Mouse (Mus musculus) heart, adult 2 months (tissue): ENCODE data around the gene Aasdhppt. TPM values are rescaled to one million over a fixed set of nuclear protein-coding genes. Genes with fewer than 3 reads are reported as not detected.

Source experiments
- DNase-seq, 2 experiments: peaks; one replicate each; pipeline ENCODE4 v3.0.0; 2021
- H3K27ac ChIP-seq: fragments of 200-600 bp; 2 replicates; pipeline ENCODE4 v1.8.1; 2022
- H3K27me3 ChIP-seq: fragments of 200-500 bp; 2 replicates; pipeline ENCODE4 v1.6.1; 2012; ENCODE audit warnings: mild to moderate bottlenecking, low read length, inconsistent platforms, mixed read lengths; ENCODE audit not compliant: control insufficient read depth, insufficient read depth
- H3K36me3 ChIP-seq: fragments of 200-500 bp; 2 replicates; pipeline ENCODE4 v1.6.1; 2012; ENCODE audit warnings: low read length, inconsistent platforms; ENCODE audit not compliant: control insufficient read depth, insufficient read depth
- H3K4me1 ChIP-seq: fragments of 200-500 bp; 2 replicates; pipeline ENCODE4 v1.6.1; 2011; ENCODE audit warnings: low read length; ENCODE audit not compliant: control insufficient read depth, insufficient read depth
- H3K4me3 ChIP-seq: fragments of 200-600 bp; 2 replicates; pipeline ENCODE4 v1.8.1; 2022
- H3K79me2 ChIP-seq: fragments of 200-500 bp; replicated peaks from 2 replicates; pipeline ENCODE4 v1.6.1; 2012; ENCODE audit warnings: mild to moderate bottlenecking, inconsistent platforms, low read length, moderate library complexity, mixed read lengths; ENCODE audit not compliant: control insufficient read depth, insufficient read depth
- H3K9ac ChIP-seq: fragments of 200-500 bp; 2 replicates; pipeline ENCODE4 v1.6.1; 2012; ENCODE audit warnings: low read depth, mild to moderate bottlenecking, control low read depth, inconsistent platforms, low read length, mixed read lengths
- CTCF ChIP-seq: fragments of 200-600 bp; IDR thresholded peaks from 2 replicates; pipeline ENCODE4 v1.8.1; 2022; ENCODE audit warnings: antibody characterized with exemption, mild to moderate bottlenecking, moderate library complexity
- EP300 ChIP-seq: fragments of 200-500 bp; IDR thresholded peaks from 2 replicates; pipeline ENCODE4 v1.6.1; 2011; ENCODE audit warnings: low read depth, low read length, control low read depth; ENCODE audit not compliant: insufficient read depth
- POLR2A ChIP-seq: fragments of 200-500 bp; IDR thresholded peaks from 2 replicates; pipeline ENCODE4 v1.6.1; 2011; ENCODE audit warnings: mild to moderate bottlenecking, low read depth, low read length, control low read depth; ENCODE audit not compliant: insufficient read depth
- WGBS: fragments of 180-500 bp; shearing (Covaris S2); methylation state at CpG from one replicate; pipeline ENCODE4 v1.1.7; 2018; 5-methylcytosine and 5-hydroxymethylcytosine counted together
- intact Hi-C: fragments of 180-260 bp; cut with DNase I; formaldehyde crosslinking; loops from one replicate; pipeline ENCODE4 v1.15.1; 2025
- microRNA-seq, 2 experiments: library from miRNA; unstranded; fragments of <30 nt; microRNA quantifications; one replicate each; pipeline ENCODE4 v1.2.0; 2021
- polyA plus RNA-seq: library from polyadenylated mRNA; depleted of rRNA; stranded (reverse); fragments of >200 nt; gene quantifications from 2 replicates; pipeline ENCODE4 v1.2.3, GENCODE M21; 2012; rRNA removed
- total RNA-seq, 2 experiments: library from RNA; stranded (reverse); gene quantifications; 2 replicates each; pipeline ENCODE4 v1.2.3; 2021

Aasdhppt gene
- total and polyA plus RNA-seq, 3 experiments, result 4.8 to 20.3 (median 17.1) TPM

DNA sequence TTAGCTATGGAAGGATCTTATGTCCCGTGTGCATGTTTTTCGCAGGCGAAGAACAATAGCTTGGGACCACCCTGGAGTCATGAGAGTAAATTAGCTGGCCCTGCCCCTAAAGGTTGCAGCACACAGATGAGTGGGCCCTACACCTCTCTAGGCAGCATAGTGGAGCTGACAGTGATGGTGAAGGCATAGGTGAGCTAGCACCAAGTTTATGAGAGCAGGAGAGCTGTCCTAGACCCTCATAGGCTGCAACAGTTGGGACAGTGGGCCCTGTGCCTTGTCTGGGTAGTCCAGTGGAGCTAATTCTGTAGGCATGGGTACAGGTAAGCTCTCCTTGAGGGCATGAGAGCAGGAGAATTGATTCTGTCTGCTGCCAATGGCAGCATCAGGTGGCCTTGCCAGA, 42.4 kb downstream of the Aasdhppt start:
- Histone ChIP-seq H3K27me3 (no peaks in the 10 kb centered on the region), H3K4me3 (no peak overlapping the region), H3K36me3 (no peaks in the 10 kb centered on the region), H3K27ac (no peak overlapping the region), H3K9ac (no peak overlapping the region), H3K79me2 (no peaks in the 10 kb centered on the region), H3K4me1 (no peaks in the 10 kb centered on the region)
- no peak for DNase-seq
- intact Hi-C loops, result no loop called here
- TF ChIP-seq POLR2A (no peak), CTCF (no peak), EP300 (no peak)
- WGBS, result 87% methylated on average over 3 of the region's 3 CpGs

DNA sequence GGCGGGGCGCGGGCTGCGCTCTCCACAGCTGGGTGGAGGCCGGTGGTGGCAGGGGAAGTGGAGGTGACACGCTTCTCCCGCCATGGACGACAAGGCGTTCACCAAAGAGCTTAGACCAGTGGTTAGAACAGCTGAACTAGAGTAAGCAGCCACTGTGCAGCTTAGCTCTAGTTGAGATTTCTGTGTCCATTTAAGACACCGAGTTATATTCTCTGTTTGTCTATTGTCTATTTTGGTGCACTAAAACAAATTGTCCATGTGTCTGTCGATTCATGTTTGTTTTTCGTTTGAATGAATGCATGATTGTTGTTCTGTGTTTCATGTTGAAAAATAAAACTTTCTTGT, 48.6 kb downstream of the Aasdhppt start:
- Histone ChIP-seq H3K27ac (no peak overlapping the region), H3K4me1 (no peaks in the 10 kb centered on the region), H3K27me3 (no peaks in the 10 kb centered on the region), H3K36me3 (no peaks in the 10 kb centered on the region), H3K9ac (no peak overlapping the region), H3K79me2 (no peaks in the 10 kb centered on the region), H3K4me3 (no peak overlapping the region)
- DNase-seq, result no peak
- WGBS, result 57% methylated on average over 12 of the region's 12 CpGs
- no peak for TF ChIP-seq POLR2A
- no peak for TF ChIP-seq EP300
- TF ChIP-seq CTCF, result no peak
- intact Hi-C loops, result no loop called here

DNA sequence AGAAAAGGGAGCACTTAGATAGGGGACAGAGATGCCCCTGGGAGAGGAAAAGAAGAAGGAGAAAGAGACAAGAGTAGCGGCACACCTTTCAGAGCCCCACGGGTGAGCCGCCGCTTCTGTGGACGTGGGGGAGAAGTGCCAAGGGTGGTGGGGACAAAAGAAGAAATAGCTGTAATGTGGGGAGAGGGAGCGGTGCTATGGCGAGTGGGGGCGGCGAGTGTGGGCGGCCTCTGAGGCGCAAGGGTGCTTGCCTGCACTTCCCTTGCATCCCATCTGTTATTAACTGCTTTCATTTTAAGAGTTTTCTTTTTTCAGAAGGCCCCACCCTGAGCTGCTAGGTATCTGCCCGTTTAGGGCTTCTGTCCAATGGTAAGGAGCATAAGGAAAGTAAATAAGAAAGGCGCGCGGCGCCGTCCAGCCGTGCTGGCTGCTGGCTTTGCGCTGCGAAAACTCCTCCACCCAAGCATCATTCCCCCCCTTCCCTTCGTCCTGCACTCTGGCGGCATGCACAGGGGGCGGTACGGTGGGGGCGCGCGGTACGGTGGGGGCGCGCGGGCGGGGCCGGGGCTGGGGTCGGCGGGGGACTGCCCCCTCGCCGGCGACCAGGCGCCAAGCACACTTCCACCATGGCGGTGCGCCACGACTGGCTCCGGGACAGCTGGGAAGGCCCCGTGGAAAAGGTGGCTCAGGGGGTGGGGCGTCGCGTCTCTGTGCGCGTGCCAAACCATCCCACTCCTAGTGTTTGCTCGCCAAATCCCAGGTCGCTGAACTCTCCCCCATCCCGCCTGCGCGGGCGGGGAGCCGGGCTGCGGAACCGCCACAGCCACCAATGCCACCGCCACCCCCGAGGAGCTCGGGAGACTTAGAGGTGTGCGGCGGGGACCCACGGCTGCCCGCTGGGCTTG, 49.2 kb downstream of the Aasdhppt start:
- no peak overlapping the region for H3K9ac ChIP-seq
- no peak for TF ChIP-seq EP300
- TF ChIP-seq POLR2A, result no peak
- no peak for TF ChIP-seq CTCF
- WGBS, result 41% methylated on average over 65 of the region's 65 CpGs
- no peak for DNase-seq
- H3K79me2 ChIP-seq, result no peaks in the 10 kb centered on the region
- H3K4me1 ChIP-seq, result no peaks in the 10 kb centered on the region
- no peak overlapping the region for H3K27ac ChIP-seq
- H3K36me3 ChIP-seq, result no peaks in the 10 kb centered on the region
- H3K4me3 ChIP-seq, result no peak overlapping the region
- intact Hi-C loops, result no loop called here
- H3K27me3 ChIP-seq, result no peaks in the 10 kb centered on the region

DNA sequence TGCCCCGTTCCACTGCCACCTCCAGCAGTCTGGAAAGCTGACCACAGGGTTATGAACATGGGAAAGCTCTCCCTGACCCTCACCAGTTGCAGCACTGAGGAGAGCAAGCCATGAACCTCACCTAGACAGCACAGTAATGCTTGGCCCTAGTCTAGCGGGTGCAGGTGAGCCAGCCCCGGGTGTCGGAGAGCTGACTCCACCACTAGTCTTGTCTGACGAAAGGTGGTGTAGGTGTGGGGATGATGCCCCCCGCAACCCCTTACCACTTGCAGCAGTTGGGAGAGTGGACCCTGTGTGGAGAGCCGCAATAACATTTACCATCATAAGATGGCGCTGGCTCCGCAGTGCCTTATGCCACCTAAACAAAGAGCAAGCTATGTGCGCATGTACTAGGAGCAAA, 50.2 kb downstream of the Aasdhppt start:
- Histone ChIP-seq H3K4me3 (no peak overlapping the region), H3K36me3 (no peaks in the 10 kb centered on the region), H3K27ac (no peak overlapping the region), H3K79me2 (no peaks in the 10 kb centered on the region), H3K27me3 (no peaks in the 10 kb centered on the region), H3K9ac (no peak overlapping the region), H3K4me1 (no peaks in the 10 kb centered on the region)
- 84% methylated on average over 10 of the region's 10 CpGs for WGBS
- intact Hi-C loops, result no loop called here
- TF ChIP-seq POLR2A (no peak), CTCF (no peak), EP300 (no peak)
- DNase-seq, result no peak

Small RNAs within 50 kb of the gene (microRNA-seq; reads per million reads assigned to microRNA genes)
- gene Gm22195, result 0 reads per million in 2 experiments

Other genes starting within 250 kb of the Aasdhppt start
- gene Kbtbd3, start 362 bp upstream of the Aasdhppt start, total RNA-seq, result 1 to 10 TPM; 8.7 to 8.9 TPM
- 1.9 and 3.7 TPM in 2 replicates for gene Kbtbd3, start 362 bp upstream of the Aasdhppt start, polyA plus RNA-seq
- 10 to 100 TPM; 43.0 to 43.3 TPM for gene Msantd4, start 67.1 kb upstream of the Aasdhppt start, total RNA-seq
- gene Msantd4, start 67.1 kb upstream of the Aasdhppt start, polyA plus RNA-seq, result 10.4 and 21.2 TPM in 2 replicates